Mouse (Mus musculus): Measurements from ENCODE around the gene Cftr.

Gene Cftr

DNA sequence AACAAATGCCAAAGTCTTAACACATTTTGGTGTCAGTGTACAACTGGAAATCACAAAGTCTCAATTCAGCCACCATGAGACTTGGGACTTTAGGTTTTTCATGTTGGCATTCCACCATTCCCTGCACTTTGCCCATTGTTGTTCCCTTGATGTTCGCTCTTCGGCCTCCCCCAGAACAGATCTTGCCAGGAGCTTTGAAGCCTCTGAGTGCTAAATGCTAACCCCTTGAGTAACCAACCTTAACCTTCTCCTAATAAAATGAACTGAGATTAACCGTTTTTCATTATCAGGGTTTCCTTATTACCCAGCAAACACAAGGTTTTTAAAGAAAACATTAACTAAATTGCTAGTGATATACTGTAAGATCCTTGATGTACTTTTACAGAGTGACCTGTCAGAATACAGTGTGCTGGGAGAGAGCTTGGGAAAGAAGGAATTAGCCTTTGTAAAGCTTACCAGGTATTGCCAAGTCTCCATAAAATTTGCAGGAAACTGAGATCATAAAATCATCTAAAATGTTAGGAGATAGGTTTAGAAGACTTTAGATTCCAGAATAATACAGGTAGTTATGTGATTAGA is 144.0 kb downstream of the Cftr start:
- no peak for DNase-seq (ENCODE audit: low spot score in 2 of 2)

DNA sequence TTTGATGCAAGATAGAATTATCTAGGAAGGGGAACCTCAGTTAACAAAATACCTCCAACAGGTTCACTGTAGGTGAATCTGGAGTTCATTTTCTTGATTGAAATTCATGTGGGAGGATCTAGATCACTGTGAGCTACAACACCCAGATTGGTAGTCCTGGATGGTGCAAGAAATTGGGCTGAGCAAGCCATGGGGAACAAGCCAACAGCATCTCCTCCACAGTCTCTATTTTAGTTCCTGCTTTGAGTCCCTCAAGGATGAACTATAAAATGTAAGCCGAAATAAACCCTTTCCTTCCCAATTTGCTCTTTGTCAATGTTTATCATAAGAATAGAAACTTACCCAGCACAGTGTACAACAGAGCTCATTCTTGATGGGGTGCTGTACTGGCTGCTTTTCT is 152.5 kb downstream of the Cftr start:
- DNase-seq (ENCODE audit: low spot score in 2 of 2) = no peak

DNA sequence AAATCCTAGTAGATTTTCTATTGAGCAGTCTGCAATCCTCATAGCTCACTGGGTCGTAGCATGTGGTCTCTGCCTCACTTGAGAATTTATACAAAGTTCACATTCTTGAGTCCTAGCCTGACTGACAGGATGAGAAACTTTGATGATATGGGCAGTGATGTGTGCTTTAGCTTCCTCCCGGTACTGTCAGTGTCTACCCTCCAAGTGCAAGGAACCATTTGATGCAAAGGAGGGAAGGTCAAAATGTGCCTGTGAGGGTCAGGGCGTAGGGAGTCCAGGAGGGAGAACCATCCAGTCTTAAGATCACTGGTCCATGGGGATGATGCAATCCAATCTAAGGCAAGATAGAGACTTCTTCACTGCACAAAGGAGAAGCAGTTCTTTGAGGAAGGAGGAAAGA is 164.9 kb downstream of the Cftr start:
- DNase-seq (ENCODE audit: low spot score in 2 of 2) = no peak

DNA sequence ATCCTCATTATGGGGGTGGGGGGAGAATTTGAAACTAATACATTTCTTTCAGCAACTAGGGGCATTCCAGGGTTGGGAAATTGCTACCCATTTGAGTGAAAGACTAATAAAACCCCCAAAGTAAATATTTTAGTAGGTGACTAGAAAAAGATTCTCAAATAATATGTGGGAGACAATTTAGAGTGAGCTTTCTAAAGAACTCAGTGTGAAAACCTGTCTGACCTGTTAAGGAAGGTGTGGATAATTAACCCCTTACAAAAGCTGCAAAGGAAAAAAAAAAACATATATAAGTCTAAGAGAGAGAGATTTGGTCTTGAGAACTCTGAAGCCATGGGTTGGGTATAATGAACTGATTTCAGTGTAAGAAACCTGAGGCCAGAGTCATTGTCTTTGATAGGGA is 167.8 kb downstream of the Cftr start:
- no peak for DNase-seq (ENCODE audit: low spot score in 2 of 2)

DNA sequence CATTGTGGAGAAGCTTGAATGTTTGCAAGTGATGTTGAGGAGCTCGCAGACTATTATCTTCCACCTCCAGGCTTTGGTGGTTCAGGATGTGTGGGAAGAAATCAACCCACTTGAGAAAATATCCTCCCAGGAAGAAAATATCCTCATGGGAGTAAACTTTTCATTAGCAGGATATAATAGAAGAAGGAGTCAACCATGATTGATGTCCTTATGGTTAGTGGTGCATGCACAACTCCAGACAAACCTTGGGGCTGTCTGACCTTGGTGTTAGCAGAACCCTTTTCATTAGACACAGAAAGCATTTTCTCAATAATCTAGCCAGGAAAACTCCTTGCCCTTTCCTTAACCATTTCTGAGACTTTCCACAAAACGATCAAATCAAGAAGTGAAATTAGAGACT is 173.8 kb downstream of the Cftr start:
- DNase-seq (ENCODE audit: low spot score in 2 of 2) = no peak

DNA sequence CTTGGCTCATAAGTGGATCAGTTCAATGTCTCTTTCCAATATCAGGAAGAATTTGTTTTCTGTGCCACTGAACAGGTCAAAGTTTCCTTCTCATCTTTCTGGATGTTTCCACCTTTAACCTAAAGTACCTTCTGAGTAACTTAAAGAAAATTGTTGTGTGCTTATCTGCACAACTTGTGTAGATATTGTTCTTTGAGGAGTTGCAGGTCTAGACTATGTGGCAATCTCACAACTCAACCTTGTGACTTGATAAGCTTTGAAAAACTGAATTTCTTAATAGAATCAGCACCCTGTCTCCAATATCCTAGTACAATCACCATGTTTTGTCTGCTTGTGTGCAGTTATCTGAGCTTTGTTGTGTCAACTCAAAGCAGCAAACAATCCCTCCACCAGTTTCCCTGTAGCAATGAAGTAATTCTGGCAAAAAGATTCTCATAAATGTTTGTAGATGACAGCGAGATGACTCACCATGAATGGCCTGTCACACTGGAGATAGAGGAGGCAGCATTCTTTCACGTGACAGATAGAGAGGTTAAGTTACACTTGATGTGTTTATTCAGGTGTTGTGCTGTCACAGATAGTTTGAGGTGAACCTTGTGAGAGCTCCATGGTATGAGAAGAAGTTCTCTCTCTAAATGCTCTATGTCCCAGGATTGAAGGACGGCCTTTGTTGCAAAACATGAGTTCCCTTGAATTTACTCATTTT is 178.8 kb downstream of the Cftr start:
- DNase-seq (ENCODE audit: low spot score in 2 of 2) = no peak

DNA sequence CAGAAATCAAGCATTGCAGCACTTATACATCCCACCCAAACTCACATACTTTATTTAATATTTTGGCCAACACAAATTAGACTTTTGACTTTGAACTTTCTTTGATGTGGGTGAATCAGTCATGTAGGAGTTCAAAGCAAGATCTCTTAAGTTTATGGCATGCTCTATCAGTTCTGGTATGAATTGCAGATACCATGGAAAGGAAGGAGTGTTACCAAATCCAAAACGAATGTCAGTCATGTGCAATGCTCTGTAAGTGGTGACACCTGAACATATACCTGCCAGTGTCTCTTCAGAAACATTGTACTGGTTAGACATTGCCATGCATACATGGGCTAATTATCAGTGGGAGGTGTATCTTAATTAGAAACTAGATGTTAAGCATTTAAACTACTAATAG is 189.7 kb downstream of the Cftr start:
- no peak for DNase-seq (ENCODE audit: low spot score in 2 of 2)

DNA sequence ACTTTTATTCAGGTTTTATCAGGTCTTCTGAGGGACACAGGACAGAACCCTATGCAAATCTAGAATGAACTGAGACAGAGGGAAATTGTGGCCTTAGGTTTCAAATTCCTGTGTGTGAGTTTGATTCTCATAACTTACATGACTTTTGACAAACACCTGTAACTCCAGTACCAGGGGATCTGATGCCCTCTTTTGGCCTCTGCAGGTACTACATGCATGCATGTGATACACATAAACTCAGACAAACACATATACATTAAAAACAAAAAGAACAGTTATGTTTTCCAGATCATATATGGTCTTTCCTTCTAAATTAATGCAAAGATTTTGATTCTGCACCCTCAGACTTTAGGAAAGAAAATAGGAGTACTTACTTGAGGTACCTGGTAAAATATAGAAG is 190.5 kb downstream of the Cftr start:
- no peak for DNase-seq (ENCODE audit: low spot score in 2 of 2)

DNA sequence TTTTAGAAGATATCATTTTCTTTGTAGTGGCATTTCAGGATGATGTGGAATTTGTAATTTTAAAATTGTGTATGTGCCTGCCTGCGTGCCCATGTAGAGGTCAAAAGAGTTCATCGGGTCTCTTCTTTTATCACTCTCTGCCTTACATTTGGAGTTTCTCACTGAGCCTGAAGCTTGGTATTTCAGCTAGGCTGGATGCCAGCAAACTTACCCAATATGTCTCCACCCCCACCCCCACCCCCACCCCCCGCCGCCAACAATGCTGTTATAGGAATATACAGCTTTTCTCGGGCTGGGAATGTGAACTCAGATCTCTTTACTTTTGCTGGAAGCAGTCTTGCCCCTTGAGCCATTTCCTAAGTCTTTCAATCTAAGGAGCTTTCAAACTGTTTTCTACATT is 191.7 kb downstream of the Cftr start:
- no peak for DNase-seq (ENCODE audit: low spot score in 2 of 2)

DNA sequence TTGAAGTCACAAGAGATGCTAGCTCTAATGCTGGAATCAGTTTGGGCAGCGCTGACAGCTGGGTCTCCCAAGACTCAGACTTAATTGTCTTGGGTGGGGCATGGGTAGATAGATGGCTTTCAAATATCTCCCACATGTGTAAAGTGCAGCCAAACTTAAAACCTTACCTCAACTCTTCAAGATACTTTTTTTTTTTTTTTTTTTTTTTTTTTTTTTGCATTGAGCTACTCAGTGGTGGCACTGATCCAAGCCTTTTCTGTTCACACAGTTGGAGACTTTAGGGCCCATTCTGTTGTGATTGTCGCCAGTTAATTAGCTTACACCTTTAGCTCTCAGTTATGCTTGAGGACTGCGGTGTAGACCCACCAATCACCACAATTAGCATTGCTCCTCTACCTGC is 198.6 kb downstream of the Cftr start:
- no peak for DNase-seq (ENCODE audit: low spot score in 2 of 2)

DNA sequence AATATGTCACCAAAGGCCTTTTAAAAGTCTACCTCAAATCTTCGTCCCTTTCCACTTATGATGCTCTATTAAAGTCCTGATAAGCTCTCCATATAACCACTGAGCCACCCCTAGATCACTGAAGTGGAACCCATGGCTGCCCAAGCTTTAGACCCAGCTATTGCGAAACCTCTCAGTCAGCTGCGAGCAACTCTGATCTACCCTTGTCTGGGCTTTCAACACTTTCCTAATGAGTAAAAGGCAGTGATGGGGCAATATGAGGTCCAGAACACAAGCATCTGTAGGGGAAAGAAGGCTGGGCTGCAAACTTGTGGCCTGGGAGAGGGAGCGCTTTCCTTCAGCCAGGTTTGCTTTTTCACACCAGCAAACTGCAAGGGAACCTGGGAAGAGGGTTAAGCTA is 199.2 kb downstream of the Cftr start:
- DNase-seq (ENCODE audit: low spot score in 2 of 2) = no peak
